Mouse (Mus musculus): ENCODE measurements around the gene Map6.

DNA sequence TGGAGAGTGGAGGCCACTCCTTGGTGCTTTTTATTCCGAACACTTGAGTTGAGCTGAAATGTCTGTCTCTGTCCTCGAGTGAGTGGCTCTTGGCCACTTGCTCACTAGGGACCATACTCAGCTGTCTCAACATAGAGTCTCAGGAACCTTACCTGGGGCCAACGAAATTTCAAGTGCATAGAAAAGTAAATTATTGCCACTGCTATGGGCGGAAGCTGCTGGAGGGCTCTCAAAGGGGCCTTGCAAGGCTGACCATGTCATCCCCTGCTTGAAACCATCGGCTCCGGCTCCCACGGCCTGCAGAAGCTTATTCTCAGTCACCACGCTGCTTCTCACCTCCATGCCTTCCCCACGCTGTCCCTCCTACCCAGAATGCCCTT lies 56.1 kb downstream of the Map6 start:
- TF ChIP-seq CTCF (IDR thresholded peaks at IDR 0.05; ENCODE audit: borderline replicate concordance, extremely low read depth, insufficient read depth, insufficient read length) (no peak), POLR2A (IDR thresholded peaks at IDR 0.05; ENCODE audit: borderline replicate concordance, extremely low read depth, insufficient read depth, insufficient read length, poor library complexity, severe bottlenecking) (no peak)
